Mouse (Mus musculus) adrenal gland, postnatal 4 days (tissue): Measurements from ENCODE around the gene Gzmm. TPM values are rescaled to one million over a fixed set of nuclear protein-coding genes. Genes with fewer than 3 reads are reported as not detected.
"Not testable (repeated sequence)": the region's sequence is repeated elsewhere in the genome, so short reads cannot be mapped to it uniquely, and the experiment has no call there.

Source experiments
- DNase-seq, 2 experiments: peaks; one replicate each; pipeline ENCODE4 v3.0.0; 2021 to 2022; ENCODE audit warnings: low spot score in 2 of 2, mixed read lengths in 2 of 2
- total RNA-seq, 2 experiments: library from RNA; stranded (reverse); gene quantifications; 2 replicates each; pipeline ENCODE4 v1.2.3; 2021

Gene Gzmm
- total RNA-seq, 2 experiments from 2014 or later: 1.8 to 2.4 TPM

DNA sequence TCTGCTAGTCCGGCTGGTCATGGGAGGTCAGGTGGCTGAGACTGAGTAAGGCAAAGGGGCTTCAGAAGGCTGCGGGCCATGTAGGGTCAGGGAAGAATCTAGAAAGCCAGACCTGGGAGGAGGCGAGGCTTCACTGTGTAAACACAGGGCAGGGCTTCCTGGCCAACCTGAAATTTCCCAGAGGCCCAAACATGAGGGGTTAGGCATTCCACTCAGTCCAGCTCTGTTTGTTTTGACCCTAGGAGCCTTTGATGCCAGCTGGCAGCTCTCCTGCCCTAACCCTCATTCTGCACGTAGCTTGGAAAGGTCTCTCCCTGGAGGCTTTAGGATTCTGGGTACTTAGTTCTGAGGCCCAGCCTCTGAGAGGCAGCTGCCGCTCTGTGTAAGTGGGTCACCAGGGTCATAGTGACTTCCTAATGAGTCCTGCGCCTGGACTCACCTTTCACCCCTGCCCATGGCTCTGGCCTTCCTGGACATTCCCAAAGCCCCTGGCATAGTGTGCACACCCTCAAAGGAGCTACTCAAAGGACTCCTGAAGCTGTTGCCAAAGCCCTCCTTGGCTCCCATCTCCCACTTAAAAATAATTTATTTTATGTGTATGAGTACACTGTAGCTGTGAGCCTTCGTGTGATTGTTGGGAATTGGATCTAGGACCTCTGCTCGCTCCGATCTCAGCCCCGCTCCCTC lies 12.8 kb downstream of the Gzmm start:
- DNase-seq: no peak

DNA sequence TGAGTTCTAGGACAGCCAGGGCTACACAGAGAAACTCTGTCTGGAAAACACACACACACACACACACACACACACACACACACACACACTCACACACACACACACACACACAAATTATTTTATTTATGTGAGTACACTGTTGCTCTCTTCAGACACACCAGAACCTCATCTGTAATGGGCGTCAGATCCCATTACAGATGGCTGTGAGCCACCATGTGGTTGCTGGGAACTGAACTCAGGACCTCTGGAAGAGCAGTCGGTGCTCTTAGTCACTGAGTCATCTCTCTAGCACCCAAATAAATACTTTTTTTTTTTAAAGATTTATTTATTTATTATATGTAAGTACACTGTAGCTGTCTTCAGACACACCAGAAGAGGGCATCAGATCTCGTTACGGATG lies 14.2 kb downstream of the Gzmm start:
- DNase-seq: not testable (repeated sequence)

DNA sequence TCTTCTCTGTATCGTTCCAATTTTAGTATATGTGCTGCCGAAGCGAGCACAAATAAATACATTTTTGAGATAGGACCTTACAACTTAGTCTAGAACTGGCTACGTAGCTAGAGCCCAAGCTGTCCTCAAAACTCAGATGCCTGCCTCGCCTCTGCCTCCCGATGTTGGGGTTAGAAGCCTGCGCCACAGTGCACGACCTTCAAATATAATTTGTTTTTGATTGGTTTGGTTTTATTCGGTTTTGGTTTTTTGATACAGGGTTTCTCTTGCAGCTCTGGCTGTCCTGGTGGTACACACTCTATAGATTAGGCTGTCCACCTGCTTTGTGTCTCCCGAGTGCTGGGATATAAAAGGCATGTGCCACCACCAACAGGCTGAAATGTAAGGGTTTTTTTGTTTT lies 14.7 kb downstream of the Gzmm start:
- DNase-seq: no peak

DNA sequence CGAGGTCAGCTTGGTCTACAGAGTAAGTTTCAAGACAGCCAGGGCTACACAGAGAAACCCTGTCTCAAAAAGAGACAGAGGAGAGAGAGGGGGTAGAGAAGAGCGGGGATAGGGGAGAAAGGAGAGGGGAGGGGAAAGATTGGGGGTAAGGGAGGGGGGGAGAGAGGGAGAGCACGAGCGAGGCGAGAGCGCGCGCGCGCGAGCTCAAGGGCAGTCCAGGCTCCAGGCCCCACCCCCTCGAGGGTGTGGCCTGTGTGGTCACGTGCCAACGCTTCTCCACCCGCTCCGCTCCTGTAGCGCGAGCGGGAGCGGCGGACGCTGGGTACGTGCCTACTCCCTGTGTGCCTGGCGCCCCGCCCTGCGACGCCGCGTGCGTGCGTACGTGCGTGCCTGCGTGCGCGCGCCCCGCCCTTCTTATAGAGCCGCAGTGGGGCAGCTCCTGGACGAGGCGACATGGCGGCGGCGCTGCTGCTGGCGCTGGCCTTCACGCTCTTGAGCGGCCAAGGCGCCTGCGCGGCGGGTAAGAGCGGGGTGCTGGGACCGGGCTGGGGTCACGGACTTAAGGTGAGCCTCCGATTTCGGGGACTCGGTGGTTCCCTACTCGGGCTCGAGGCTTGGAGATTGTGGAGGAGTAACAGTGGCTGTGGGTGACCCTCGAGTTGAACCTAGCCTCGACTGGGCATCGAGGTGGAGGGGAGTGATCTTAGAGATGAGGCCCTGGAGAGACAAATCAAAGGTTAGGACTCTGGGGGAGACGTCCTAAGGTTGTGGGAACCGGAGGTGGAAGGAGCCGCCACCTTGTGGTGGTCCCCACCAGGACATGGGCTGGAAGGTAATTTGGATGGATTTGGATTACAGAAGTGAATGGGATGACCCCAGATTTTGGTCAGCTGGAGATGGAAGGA lies 15.5 kb downstream of the Gzmm start, which contains the start of gene Bsg:
Gene Bsg, plus strand, starts transcription at position 427 of the 905 bp plus-strand sequence.
- DNase-seq: peak; percentile 96

DNA sequence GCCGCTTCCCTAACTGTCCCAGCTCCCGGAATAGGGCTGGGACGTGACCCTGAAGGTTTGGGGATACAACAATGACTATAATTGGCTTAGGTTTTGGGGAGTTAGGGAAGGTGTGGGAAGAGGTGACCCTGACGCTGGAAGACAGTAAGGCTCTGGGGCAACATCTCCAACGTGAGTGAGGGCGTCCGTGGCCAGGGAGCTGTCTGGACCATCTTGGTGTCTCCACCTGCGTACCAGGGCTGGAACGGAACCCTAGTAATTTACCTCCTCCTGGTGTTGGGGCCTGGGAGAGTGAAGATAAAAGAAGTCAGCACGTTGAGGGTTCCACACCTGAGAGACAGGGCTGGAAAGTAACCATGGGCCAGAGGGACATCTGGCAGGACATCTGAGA lies 16.1 kb downstream of the Gzmm start:
- no peak for DNase-seq

DNA sequence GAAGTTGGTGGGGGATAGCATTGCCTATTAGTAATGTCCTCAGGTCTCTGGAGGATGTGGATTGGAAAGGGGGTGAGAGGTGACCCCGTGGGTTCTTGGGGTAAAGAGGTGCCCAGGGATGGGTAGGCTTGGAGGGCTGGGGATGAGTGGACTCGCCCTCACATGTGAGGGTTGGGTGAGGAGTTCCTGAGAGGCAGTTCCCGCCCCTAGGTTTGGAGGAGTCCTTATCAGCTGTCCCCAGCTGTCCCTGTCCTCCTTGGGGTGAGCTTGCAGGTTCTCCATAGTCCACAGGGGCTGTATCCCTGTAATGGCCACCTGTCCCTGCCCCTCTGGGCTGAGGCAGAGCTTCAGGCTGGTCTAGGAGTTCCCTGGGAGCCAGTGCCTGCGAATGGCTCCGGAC lies 17.1 kb downstream of the Gzmm start:
- DNase-seq: no peak

DNA sequence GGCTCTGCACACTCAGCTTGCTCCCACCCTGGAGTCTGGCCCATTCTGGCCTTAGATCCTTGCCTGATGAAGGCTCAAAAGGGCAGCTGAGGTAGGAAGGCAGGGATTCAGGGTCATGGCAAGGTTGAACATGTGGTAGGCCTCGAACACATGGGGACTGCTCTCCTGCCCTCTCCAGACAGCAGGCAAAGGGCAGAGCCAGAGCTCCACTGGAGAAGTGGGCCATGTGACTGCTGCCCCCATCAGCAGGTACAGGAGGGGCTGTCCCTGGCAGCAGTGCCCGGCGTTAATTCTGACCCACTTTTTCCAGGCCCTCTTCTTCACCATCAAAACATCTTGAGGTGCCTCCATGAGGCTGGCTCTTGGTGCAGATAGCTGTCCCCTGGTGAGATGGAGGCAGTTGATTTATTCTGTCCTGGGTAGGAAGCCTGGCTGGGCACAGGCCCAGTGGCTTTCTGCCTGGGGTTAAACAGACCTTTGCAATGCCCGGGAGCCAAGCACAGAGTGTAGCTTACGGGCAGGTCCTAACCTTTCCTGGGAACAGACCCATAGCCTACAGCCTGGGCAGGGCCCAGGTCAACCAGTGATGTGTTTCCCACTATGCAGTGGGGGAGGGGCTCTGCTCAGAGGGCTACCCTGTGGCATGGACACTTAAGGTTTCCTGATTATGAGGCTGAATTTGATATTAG lies 17.7 kb downstream of the Gzmm start:
- DNase-seq: no peak

DNA sequence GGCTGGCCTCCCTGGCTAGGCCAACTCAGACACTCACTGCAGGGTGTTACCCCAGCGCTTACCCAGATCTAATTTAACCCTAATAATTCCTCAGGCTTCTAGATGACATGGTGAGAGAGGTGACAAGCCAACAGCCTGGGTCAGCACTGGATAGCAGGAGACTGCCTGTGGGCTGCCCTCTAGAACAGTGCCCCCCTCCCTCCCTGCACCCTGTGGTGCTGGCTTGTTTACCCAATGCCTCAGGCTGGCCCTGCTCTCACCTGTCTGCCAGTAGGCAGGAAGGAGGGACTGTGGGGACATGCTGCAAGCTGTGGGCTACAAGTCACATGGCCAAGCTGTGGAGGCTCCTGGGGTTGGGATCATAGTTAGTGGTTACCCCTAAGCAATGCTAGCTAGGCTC lies 18.3 kb downstream of the Gzmm start:
- no peak for DNase-seq

DNA sequence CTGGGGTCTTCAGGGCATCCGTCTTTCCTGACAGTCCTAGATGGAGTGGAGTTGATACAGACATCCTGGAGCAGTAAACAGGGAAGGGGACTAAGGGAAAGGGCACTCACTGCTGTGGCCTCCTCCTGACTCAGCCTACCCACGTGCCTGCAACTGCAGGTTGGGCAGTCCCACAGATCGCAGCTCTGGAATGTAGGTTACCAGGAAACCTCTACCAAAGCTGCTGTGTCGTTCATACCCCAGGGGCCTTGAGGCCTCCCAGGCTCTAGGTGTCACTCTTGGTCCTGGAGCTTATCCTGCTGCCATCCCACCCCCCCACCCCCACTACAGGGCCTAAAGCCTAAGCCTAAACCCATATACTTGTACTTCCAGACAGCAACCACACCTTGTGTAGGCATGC lies 18.9 kb downstream of the Gzmm start:
- no peak for DNase-seq

DNA sequence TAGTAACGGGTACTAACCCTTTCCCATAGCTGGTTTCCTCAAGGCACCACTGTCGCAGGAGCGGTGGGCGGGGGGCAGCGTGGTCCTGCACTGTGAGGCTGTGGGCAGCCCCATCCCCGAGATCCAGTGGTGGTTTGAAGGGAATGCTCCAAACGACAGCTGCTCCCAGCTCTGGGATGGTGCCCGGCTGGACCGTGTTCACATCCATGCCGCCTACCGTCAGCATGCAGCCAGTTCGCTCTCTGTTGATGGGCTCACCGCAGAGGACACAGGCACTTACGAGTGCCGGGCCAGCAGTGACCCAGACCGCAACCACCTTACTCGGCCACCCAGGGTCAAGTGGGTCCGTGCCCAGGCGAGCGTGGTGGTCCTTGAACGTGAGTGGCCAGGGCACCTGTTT lies 19.8 kb downstream of the Gzmm start:
- no peak for DNase-seq

DNA sequence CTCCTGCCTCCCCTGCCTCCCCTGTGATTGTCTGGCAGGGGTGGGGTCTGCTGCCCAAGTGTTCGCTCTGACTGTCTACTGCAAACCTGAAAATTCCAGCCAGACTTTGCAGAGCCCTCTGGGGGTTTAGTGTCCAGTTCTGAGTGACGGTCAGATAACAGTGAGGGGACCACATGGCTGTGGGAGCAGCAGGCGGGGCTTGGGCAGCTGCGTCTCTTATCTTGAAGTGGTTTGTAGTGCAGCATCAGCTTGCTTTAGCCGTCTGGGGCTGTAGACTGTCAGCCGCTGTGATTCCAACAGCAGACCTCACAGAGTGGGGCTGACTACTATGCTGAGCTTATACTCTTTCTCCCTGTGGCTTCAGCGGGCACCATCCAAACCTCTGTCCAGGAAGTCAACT lies 20.5 kb downstream of the Gzmm start:
- DNase-seq: no peak

DNA sequence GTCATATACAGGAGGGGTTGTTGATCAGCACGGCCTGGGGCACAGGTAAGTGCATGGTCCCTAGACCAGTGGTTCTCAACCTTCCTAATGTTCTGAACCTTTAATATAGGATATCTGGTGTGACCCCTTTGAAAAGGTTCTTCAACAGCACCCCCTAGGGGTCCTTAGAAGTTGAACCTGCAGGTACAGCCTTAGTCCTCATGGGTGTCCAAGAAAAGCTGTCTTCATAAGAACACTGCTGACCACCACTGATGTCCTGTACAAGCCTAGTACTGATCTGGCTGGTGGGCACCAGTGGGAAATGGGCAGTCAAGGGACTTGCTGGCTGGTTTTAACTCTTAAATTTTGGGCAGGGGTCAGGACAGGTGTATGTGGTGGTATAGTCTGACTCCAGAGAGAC lies 23.2 kb downstream of the Gzmm start:
- no peak for DNase-seq

DNA sequence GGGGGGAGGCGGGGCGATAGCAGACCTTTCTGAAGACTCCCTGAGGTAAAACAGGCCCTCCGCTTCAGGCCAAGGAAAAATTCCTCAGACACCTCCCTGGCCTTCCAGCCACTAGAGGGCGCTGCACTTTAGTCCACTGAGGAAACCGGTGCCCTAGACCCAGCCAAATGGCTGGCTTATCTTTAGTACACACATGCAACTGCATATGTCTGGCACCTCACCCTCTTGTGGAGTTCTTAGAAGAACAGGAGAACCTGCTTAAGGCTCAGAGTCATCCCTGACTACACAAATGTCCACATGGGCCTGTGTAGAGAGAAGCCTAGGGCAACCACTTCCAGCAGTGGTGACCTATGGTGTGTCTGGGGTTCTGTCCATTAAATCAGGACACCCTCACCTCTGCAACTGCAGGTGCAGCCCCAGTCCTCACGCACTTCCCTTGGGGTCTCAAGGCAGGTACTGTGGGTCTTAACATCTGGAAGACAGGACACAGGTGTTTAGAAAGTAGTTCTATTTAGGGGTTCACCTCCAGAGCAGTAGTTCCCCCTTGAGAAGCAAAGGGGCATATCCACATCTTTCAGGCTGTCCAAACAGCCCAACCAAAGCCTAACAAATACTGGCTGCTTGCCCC lies 23.8 kb downstream of the Gzmm start:
- DNase-seq: peak; percentile 73 to 80

DNA sequence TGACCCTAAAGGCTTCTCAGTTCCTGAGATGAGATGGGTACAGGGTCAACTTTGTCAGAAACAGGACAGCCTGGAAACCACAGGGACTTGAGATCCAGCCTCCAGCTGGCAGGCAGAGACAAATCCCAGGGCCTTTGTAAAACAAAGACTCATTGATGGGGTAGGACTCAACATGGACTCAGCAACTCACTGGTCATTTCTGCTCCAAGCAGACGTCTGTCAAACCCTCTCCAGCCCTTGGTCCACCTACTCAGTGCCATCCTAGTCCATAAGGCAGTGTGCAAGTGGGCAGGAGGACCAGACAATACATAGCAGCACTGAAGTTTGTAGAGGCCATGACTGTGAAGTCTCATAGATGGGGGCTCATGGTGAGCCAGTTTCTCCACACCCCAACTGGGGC lies 24.3 kb downstream of the Gzmm start:
- no peak for DNase-seq

DNA sequence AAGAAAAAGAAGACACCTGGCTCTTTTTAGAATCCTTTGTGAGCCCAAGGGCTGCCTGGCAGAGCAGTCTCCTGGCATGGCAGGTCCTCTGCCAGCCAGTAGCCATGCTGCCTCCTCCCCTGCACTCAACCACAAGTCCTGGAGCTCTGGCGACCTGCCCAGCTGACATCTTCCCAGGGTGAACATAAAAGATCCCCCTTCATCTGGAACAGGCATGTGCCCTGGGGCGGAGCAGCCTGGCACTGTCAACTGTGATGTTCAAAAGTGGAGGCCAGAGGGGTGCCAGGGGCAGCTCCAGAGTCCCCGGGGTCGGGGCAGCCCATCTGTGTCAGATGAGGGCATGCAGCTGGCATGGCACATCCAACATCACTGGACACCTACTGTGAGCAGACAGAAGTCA lies 26.2 kb downstream of the Gzmm start:
- DNase-seq: no peak

DNA sequence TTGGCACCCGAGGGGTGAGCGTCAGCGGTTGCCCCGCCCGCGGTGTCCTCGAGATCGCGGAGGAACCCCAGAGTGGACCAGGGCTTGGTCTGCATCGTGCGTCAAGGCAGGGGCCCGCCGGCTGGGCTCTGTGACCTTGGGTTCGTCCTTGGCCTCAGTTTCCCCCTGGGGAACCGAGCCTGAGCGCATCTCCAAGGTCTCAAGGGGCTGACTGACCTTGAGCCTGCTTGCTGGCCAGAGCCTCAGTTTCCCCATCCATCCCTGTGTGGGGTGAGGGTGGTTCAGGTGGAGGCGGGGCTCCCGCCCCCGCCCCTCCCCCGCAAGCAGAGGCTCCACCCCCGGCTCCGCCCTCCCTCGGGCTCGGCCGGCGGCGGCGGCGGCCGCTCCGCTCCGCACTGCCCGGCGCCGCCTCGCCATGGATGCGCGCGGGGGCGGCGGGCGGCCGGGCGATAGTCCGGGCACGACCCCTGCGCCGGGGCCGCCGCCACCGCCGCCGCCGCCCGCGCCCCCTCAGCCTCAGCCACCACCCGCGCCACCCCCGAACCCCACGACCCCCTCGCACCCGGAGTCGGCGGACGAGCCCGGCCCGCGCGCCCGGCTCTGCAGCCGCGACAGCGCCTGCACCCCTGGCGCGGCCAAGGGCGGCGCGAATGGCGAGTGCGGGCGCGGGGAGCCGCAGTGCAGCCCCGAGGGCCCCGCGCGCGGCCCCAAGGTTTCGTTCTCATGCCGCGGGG lies 27.6 kb downstream of the Gzmm start, which contains the start of gene Hcn2:
Gene Hcn2, plus strand, starts transcription at position 381 of the 734 bp plus-strand sequence.
- no peak for DNase-seq

DNA sequence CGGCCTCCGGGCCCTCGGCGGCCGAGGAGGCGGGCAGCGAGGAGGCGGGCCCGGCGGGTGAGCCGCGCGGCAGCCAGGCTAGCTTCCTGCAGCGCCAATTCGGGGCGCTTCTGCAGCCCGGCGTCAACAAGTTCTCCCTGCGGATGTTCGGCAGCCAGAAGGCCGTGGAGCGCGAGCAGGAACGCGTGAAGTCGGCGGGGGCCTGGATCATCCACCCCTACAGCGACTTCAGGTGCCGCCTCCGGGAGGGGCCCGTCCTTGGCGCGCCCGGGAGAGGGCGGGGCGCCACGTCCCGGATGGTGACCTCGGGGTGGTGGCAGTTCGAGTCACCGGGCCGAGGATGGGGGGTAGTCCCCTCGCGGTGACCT lies 28.2 kb downstream of the Gzmm start:
- DNase-seq: no peak

DNA sequence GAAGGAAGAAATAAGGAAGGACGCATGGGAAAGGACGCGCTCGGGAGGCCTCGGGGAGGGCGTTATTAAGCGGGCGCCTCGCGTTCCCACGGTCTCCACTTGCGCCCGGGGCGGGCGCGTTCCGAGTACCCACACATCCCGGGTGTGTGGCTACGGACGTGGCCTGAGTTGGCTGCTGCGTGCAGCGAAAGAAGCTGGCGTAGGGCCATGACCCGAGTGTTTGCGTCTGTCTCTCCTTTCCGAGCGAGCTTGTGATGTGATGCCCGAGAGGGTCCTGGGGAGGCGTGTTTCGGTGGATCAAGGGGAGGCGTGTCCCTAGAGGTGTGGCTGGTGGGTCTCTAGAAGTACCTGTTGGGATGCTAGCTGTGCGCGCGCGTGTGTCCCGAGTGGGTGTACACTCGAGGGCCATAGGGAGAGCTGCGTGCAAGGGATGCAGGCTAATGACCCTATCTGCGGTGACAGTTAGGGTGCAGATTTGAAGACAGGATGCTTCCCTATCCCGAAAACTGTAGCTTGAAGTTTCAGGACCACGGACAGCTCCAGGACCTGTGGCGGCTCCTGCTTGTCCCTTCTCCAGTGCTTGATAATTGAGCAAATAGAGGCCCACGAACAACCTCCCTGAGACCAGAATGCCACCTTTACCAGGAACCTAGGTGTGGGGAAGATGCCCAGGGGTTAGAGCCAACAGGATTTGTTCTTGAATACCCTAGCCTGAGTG lies 29.0 kb downstream of the Gzmm start:
- DNase-seq: peak in 1 of 2 experiments; percentile 68

DNA sequence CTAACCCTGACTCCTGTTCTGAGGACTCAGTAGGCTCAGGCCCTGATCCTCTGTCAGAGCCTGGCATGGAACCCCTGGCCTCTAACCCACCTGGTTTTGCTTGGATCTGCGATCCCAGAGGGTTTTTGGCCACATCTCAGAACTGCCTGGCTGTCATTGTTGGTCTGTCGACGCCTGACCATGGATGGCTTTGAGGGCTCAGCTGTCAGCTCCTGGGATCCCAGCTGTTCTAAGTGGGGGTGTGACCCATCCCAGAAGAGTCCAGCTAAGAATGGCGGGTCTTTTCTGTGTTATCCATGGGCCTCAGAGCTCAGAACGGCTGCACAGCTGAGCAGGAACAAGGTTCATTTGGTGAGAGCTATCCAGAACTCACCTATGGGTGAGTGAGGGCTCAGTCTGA lies 32.3 kb downstream of the Gzmm start:
- DNase-seq: no peak

DNA sequence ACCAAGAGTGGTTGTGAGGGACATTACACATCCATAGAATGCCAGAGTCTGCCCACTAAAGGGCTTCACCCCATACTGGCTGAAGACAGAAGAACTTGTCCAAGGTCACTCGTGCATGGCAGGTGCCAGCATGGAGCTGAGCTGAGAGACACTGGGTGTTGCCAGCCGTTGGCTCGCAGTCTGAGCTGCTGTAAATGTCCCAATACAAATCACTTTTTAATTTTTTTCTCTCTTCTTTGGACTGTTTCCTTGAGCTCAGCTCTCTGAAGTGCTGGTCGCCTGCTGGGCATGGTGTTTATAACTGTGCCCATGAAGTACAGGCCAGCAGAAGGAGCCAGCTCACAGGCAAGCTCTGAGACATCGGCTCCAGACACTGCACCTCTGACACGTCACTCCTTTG lies 34.2 kb downstream of the Gzmm start:
- no peak for DNase-seq
